Mouse (Mus musculus) inflammation-experienced regulatory T-cells, adult 6 months (primary cell): Measurements from ENCODE around the gene Cep170. TPM values are rescaled to one million over a fixed set of nuclear protein-coding genes. Genes with fewer than 3 reads are reported as not detected.

ENCODE experiments used
- ATAC-seq: one replicate; pipeline ENCODE4 v1.8.0; 2017
- polyA plus RNA-seq, 3 experiments: library from polyadenylated mRNA; unstranded; fragments of 100-300 nt; shearing (Covaris generic); gene quantifications; one replicate each; pipeline ENCODE4 v1.2.1; 2017

Cep170 gene
- polyA plus RNA-seq, 3 experiments from 2014 or later, result 10.7 to 11.6 (median 11.6) TPM

DNA sequence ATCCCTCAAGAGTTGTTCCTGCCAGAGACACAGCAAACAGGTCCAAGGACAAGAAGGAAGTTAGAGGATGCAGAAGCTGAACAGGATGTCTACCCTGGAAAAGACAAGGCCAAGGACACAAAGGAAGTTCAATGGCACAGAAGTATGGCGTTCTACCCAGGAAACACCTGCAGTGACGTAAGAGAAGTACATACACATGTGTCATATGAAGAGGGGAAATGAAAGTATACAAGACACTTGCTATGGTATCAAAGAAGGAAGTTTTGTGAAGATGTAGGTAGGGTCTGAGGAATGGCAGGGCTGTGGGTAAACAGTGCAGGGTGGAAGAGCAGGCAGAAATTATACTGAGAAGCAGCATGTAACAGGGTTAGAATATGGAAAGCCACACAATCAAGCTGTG is 81.0 kb downstream of the Cep170 start:
- no peak for ATAC-seq

DNA sequence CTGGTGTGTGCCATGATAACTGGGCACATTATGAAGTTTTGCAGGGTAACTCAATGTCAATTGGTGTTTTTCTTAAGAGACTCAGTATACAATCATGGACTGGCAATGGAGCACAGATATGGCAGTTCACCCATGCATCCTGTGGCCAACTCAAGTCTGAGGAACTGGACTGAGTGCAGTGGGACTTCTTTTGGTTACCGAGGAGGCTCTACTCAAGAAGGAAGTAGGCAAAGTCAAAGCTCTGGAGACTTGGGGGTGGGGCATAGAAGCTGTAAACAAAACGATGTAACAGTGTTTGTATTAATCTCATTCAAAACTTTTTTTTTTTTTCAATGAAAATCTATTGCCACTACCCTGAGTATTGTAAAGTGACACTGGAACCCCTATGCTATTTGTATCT is 83.3 kb downstream of the Cep170 start:
- no peak for ATAC-seq

DNA sequence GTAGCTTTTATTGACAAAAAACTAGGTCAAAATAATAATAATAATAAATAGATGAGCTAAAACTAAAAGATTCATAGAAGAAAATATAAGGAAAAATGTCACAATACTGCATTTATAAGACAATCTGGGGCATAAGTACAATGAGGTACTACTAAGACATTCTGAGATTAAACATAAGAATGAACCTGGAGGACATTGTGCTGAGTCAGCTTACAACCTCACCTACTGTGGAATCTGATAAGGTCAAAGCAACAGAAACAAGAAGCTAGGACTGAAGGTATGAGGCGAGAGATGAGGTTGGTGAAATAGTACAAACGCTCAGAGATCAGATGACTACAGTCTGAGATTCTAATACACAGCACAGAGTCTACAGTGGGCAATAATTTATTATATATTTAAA is 86.5 kb downstream of the Cep170 start:
- ATAC-seq, result no peak

DNA sequence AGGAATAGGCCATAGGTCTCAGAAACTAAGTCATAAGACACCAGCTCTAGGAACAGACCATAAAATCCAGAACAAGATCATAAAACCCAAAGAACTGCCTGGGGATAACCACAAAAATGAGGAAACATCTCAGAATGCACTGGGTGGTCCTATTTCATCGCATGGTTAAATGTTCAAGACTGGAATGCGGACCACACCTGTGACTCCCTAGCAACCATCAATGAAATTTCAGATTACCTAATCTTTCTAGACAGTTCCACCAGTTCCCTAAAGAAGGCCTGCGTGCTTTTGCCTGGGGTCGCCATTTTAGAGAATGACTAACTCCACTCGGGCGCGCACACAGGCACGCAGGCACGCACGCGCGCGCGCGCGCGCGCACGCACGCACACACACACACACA is 89.1 kb downstream of the Cep170 start:
- ATAC-seq, result no peak

DNA sequence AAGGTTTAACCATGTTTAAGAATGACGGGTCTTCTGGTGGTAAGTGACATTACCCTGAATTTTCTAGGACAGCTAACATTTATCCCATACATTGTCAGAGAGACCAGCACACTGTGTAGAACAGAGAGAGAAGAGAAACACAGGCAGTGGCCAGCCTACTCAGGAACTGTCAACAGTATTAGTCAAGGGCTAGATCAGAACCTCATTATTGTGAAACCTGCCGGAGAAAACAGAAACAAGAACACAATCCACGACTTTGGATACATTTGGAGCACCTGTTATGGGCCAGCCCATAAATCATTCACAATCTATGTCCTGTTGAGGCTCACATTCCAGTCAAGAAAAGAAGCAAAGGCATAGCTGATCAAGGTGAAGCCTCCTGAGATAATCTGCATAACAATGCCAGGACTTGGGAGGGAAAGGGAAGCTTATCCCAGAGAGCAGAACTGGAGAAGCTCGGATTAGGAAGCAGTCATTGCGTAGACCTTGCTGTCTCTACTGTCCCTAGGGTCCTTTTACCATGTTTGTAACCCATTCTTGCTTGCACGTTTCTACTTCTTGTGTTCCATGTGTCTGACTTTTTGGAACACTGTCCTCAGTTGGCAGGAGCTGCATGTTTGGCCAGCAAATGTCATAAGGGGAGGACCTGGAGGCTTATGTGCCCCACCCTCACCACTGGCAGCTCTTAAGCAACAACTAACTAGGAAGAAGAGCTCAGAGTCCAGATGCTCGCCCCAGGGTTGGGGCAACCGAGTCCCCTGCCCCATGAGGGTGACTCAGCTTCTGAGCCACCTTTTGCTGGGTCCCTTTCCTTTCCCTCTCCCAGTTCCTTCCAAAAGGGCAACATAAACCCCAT is 89.8 kb downstream of the Cep170 start:
- no peak for ATAC-seq

DNA sequence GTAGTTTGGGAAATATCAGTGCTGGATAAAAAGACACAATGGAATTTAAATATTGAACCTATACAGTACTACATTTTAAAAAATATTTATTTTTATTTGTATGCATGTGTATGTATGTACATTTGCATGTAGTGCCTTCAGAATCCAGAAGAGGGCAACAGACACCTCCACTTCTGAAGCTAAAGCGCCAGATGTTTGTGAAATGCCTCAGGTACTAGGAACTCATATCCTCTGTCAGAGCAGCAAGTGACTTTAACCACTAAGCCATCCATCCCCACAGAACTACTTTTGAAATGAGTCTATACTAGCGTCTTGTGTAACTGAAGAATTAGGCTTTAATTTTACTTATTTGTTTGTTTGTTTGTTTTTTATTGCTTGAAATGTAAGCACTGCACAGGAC is 101.4 kb downstream of the Cep170 start:
- ATAC-seq, result peak; percentile 78

DNA sequence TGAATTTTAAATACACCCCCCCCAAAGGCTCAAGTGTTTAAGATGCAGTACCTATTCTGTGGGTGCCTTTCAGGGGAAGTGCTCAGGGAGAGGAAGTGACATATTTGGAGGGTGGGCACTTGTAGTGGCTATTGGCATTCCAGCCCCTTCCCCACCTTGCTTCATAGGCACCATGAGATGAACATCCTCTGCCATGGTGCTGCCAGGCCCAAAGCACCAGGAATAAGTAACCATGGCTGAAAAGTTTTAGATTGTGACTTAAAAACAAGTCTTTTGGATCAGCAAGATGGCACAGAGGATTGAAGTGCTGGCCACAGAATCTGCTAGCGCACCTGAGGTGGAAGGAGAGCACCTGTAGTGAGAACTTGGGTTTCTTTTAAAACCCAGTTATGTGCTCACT is 113.6 kb downstream of the Cep170 start:
- ATAC-seq, result no peak

DNA sequence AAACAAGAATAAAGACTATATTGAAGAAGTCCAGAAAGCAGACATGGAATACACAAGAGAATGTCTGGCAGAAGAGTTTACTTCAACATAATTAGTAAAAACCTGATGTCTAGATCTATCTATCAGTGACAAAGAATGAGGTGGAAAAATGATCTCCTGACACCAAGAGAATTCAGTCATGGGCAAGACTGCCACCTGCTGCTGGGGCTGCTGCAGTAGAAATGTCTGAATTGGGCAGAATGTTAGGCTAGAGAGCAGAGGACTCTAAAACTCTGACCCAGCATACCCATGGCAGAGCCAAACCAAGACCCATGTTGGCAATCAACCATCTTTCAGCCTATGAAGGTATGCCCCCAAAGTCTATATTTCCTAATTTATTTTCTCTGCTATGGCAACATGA is 114.1 kb downstream of the Cep170 start:
- no peak for ATAC-seq

DNA sequence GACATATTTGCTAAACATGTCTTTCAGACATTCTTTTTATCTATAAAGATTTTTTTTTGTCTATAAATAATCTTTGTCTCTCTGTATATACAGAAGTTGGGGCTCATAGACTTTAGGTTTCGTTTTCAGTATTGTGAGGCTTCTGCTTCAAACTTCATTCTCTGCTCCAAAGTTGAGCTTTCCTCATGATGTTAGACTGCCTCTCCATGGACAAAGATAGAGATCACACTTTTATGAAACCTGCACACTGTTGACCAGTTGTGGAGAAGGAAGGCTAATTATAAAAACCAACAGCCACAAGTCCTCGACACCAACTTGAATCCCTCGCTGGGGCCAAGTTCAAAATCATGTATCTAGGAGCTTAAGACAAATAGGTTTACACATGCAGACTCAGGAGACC is 115.2 kb downstream of the Cep170 start:
- ATAC-seq, result no peak

DNA sequence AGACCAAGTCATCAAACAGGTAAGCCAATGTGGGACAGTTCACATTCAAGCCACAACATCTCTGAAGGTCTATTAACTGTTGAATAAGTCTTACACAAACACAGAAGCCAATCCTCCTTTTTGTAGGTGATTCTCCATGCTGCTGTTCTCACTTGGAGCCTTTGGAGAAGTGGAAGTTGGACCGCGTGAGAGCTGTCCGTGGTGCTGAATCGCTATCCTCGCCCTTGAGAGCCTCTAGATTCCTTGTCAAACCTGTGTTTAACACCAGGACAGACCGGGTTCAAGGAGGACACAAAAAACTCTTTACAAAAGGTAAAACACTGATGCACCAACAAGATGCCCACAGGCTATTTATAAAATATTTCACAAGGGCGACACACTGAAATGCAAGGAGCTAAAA is 116.8 kb downstream of the Cep170 start:
- no peak for ATAC-seq

DNA sequence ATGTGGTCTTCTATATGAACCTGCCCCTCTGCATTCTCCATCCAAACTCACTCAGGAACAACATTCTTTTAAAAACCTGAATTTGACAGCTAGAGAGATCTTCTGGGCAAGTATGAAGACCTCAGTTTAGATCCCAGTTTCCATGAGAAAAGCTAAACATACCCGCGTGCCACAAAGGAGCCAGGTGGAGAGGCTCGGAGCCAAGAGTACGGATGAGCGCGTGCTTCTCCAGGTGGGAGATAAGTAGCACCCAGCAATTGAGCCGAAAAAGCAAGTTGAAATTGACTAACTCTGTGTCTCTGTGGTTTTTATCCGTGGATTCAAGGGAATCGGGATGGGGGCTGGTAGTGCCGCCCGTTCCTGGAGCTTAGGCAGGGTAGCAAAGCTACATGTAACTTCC is 122.8 kb downstream of the Cep170 start:
- no peak for ATAC-seq

DNA sequence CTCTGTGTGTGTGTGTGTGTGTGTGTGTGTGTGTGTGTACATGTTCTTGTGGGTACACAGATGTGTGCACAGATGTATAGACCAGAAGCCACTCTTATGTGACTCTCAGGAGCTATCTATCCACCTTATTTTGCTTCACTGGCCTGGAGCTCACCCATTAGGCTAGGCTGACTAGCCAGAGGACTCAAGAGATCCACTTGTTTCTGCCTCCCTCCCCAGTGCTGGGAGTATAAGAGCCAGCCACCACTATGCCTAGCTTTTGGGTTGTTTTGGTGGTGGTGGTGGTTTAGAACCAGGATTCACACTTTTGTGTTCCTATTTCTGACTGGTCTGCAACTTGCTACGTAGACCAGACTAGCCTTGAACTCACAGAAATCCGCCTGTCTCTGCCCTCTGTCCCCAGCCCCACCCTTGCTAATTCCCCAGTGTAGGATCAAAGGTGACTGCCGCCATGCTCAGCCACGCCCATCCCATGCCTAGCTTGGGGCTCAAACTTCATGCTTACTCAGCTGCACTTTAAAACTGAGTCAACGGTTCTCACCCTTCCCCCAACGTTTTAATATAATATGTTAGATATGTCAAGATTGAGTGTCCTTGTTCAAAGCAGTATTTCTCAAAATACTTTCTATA is 125.5 kb downstream of the Cep170 start:
- no peak for ATAC-seq

Other genes starting within 250 kb of the Cep170 start
- gene Sdccag8, start 593 bp upstream of the Cep170 start, polyA plus RNA-seq, result 10 to 100 TPM; 24.5 to 28.1 (median 27.5) TPM